Mouse (Mus musculus): Measurements from ENCODE around the gene Meltf.

The Meltf gene

DNA sequence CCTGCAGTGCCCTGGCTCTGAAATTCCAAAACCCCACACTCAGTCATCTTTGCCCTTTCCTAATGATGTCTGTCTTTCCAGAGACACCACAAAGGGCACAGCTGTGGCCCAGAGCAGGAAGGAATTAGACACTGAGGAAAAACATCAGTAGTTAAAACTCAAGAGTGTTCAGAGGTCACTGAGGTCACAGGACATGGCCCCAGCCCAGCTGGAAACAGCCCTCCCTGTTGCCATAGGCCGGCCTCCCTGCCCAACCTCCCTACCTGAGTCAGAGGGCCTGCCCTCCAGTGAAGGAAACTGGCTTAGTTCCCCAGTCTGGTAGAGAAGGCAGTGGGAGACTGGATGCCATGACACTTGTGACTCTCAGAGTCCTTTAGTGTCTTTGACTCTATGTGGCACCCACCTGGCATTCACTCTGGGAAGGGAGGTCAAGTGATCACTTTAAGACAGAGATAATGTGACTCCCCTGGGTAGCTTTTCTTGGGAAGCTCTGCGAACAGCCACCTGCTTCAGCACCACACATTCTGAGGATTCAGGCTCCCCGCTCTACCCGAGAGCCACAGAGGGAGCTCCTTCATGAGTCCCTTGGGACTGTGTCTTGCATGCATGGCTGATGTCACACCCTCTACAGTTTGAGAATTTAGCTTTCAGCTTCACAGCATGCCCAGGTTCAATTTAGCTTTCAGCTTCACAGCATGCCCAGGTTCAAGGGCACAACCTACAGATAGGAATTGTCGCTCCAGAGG lies 15.0 kb downstream of the Meltf start:
- no peak for DNase-seq (ENCODE audit: low spot score)

DNA sequence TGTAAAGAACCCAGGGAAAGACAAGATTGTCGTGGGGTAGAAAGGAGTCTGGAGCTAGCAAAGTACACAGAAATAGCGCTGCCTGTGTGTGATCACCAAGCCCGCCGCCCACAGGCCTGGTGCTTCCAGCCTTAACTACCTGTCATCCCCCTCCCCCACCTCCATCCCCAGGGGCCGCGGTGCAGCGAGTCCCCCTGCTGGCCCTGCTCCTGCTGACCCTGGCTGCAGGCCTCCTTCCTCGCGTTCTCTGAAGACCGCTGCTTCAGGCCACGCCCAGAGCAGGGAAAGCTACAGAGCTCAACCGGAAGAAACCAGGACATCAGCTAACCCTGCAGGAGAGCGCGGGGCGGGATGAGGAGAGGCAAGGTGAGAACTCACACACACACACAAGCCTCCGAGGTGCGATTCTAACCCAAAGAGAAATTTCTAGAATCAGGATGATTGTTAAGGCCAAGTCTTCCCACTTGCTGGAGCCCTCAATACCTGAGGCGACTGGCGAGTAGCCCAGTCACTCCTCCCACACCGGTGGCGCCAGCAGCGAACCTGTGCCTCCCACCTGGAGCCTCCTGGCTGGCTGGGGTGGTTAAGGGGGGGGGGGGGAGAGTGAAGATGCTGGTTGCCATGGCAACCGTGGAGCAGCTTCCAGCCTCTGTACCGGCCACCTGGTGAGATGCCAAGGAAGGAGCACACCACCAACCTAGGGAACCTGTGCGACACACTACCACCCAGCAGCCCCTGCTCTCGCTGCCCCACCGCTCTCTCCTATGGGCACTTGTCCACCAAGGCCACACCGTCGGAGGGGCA lies 18.6 kb downstream of the Meltf start:
- DNase-seq (ENCODE audit: low spot score): peak; percentile 80

DNA sequence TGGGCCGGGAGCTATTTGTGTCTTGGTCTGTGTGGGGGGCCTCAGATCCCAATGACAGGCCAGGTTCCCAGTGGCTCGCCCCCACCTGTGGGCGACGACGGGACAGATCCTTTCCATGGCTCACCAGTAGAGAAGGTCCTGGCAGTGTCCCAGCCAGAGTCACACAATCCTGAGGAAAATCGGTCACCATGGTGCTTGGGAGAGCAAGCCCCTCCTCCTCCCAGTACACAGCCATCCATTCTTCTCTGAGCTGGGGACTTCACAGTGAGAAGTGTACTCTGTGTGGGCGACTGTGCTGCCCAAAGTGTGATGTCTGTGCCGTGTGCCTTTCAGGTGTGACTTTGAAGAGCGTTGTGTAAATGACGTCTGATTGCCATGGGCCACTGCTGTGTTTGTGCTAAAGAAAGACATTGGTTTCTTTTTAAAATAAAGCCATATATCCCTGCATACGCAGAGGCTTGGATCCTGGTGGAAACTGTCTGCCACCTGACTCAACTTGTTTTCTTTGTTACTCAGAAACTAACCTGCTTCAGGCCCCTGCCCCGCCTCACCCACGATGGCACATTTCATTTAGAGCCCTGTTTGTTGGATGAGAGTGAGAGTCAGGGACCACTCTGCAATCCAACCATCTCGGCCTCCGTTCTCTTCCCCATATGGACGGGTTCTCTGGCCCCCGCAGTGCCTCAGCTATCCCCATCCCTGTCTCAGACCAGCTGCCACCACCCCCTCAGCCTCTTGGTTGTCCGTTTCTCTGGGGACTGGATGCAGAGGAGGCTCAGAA lies 20.1 kb downstream of the Meltf start:
- DNase-seq (ENCODE audit: low spot score): no peak

- no peak for DNase-seq (ENCODE audit: low spot score)
These were observed 23.3 kb downstream of the Meltf start for GRCm38 (mm10) chr16:31901886-31902285.

GRCm38 (mm10) chr16:31903239-31903638 lies 24.6 kb downstream of the Meltf start:
- DNase-seq (ENCODE audit: low spot score): no peak

- DNase-seq (ENCODE audit: low spot score): no peak
These were observed 26.7 kb downstream of the Meltf start for GRCm38 (mm10) chr16:31905331-31905730.

DNA sequence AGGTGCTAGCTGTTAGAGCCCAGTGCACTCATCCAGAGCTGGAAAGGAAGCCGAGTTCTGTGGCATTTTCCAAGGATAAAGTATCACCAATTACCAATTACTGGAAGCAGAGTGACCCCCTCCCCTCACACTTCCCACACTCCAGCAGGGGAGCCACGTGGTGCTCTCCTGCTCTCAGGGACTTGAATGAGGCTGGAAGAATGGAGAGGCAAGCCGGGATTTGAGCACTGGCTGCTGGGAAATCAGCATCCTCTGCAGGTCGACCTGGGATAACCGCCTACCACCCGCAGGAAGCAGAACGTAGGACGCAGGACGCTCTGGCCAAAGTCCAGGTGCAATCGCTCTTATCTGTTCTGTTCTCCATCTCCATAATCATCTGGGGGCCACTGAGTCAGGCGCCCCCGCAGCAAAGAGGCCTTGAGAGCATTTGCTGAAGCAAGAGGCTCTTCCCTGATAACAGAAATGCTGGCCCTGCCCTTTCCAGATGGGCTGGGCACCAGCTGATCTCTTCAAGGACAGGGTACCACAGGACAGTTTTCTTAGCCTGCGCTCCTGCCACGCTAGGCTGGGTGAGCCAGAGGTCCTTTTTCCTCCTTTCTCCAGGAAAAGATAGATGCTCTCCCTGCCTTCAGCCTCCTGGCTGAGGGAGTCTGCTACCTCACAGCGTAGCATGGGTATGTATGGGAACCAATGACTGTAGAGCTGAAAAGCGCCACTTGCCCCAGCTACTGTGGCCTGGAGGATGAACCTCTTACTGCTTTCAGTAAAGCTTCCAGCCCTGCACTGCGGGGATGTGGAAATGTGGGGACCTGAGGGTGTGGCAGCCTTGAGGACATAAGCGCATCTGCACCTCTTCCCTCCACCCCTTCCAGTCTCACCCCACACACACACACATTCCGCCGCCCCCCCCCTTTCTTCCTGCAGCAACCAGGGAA lies 27.5 kb downstream of the Meltf start:
- peak; percentile 67 for DNase-seq (ENCODE audit: low spot score)

DNA sequence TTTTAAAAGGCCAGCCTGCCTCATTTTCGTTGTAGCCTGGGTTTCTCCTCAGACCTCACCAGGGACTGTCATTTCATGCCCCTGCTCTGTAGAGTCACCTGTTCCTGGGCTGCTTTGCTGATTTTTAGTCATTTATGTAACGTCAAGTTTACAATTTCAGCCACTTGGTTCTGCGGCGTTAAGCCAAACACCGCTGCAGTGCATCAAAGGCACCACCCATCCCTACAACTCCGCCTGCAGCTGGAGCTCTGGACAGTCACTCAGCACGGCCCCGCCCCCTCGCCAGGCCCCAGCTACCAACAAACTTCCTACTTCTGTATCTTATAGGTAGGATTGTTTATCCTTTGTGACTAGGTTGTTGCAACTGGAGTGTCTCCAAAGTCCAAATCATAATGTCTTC lies 28.3 kb downstream of the Meltf start:
- peak; percentile 62 for DNase-seq (ENCODE audit: low spot score)

DNA sequence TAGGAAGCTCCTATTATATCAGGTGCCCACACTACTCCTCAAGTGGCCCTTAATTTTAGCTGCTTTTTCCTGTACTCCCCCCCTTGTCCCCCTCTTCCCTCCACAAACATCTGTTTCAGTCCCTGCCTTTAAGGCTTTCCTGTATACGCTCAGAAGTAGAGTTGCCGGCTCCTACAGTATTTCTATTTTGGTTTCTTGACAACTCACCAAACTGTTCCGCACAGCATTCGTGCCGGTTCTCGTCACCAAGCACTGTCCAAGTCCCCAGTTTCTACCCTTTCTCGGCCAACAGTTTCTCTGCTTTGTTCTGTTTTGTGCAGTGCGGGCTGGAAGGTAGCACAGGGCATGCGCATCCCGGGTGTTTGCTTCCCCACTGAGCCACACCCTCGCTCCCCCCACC lies 30.3 kb downstream of the Meltf start:
- no peak for DNase-seq (ENCODE audit: low spot score)

- DNase-seq (ENCODE audit: low spot score): peak; percentile 62
These were observed 31.8 kb downstream of the Meltf start for GRCm38 (mm10) chr16:31910281-31910847.

DNA sequence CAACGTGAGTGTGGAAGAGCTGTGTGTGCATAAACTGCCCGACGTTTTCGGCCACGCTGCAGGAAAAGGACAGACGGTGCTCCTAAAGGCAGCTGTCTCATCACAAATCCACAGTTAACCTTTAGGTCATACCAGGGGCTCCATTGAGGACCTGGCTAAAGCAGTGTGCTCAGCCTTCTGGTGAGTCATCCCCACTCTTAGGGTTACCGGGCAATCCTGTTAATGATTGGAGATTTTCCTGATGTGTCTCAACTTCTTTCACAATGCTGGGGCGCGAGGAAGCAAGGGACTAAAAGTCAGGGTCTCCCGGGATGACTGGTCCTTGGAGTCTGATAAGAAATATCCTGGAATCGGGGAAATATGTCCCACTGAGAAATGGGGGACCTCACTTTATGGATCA lies 39.2 kb downstream of the Meltf start:
- DNase-seq (ENCODE audit: low spot score): peak; percentile 87

DNA sequence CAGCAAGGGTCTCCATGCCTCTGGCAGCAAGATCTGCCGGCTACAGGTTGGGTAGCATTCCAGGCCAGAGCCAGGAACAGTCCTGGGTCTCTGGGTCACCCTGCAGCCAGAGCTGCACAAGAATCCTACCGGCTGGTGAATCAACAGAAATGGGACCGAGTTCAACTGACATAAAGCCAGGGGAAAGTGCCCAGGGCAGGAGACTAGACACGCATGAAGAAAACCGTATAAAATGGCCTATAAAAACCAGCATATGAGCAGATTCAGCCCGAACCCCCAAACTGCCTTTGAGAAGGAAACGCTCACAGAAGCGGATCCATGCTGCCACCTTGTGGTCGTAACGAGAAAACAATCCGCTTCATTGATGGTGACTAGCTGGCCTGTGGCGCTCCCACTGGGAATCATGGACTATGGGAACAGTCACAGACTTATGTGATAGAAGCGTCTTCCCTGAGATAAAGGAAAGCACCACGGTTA lies 39.7 kb downstream of the Meltf start:
- peak; percentile 85 for DNase-seq (ENCODE audit: low spot score)

GRCm38 (mm10) chr16:31924368-31924767 lies 45.8 kb downstream of the Meltf start:
- no peak for DNase-seq (ENCODE audit: low spot score)

DNA sequence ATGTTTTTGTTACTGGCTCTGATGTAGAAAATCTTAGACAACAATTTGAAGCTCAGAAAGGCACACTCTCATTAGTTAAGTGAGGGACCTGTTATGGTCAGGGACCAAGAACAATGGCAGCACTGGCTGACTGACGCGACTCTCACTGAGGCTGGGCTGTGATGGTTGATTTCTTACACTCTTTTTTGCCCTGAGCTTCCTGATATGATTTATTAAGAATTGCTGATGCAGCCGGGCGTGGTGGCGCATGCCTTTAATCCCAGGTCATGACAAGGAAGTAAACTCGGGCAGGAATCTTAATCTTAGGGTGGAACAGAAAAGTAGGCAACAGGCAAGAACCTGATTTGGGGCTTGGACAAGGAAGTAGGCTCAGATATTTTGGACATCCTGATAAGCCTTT lies 47.5 kb downstream of the Meltf start:
- DNase-seq (ENCODE audit: low spot score): no peak

GRCm38 (mm10) chr16:31926547-31927182 lies 48.1 kb downstream of the Meltf start:
- no peak for DNase-seq (ENCODE audit: low spot score)

- no peak for DNase-seq (ENCODE audit: low spot score)
These were observed 48.8 kb downstream of the Meltf start for GRCm38 (mm10) chr16:31927412-31927811.

DNA sequence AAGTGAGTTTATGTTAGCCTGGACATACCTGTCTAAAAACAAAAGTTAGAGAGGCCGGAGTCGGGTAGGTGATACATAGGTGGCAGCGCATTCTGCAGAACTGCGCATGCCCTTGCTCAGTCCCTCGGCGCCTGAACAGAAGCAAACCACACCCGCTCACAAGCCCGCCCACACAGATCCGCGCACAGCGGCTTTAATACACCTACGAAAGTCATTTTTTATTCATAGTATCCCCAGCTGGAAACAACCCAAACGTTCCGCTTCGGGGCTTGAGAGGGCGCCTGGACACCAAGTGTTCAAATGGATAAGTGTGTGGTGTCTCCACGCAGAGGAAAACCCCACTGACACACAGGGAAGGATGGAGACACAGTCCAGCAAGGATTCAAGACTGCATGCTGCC lies 52.7 kb downstream of the Meltf start:
- DNase-seq (ENCODE audit: low spot score): no peak

DNA sequence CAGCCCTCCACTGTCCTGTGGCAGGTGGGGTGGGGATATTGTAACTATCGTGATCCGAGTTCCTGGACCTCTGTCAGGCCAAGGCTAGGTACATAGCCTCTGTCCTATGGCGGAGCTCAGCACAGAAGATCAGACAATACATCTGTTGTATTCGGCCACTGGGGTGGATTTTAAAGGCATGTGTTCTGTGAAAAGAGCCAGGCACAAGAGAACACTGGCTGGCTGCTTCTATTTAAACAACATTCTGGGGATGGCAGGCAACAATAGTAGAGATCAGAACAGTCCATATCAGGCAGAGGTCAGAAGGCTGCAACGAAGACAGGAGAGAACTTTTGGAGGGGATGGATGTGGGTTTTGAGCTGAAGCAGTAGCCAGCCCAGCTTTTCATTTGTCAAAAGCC lies 53.6 kb downstream of the Meltf start:
- DNase-seq (ENCODE audit: low spot score): no peak

GRCm38 (mm10) chr16:31932840-31933697 lies 54.5 kb downstream of the Meltf start:
- peak; percentile 76 for DNase-seq (ENCODE audit: low spot score)

All from yolk sac, embryonic 10.5 days (tissue).